ENCODE assay signal across 24 mouse cellular contexts in the genomic region with DNA sequence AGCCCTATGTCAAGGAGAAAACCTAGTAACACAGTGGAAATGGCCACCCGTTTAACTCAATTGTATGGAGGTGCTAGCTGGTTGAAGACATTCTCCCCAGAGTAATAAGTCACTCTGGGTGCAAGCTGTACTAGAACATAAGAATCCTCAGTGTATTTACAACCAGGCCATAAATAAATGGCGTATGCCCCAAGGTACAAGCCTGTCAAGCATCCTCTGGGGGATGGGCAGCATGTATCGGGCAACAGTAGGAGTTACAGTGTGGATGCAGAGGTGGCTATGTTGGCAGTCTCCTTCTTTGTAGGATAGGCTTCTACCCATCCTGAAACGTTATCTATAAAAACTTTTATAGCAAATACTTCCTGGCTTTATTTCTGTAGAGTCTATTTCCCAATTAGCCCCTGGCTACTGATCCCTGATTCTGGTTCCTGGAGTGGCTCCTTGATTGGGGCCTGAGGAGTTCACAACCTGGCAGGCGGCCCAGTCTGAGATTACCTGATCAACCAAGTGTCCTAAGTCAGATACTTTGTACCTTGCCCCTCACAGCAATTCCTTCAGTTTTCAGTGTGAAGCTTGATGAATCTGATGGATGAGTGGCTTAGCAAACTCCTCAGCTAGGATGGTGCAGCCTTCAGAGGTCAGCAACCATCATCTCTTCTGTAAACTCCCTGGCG. TPM values are rescaled to one million over a fixed set of nuclear protein-coding genes. Genes with fewer than 3 reads are reported as not detected.
DNase-seq lines count a peak whose midpoint lies in the region; ATAC-seq and TF ChIP-seq lines count a peak whose summit lies in the region.
"Had no signal": no experiment of that assay in that cellular context is flagged by ENCODE, and none has a peak within 500 bp of the region (broad histone marks: within the 10 kb centered on the region; RNA-seq: fewer than 3 reads in every experiment).

No protein-coding gene starts in this region.

- ATAC-seq in kidney, embryonic 15.5 days (replicated peaks; ENCODE audit: low FRiP score), result no peak
- ATAC-seq in intestine, postnatal 0 days, result peak; percentile 71
- ATAC-seq: activated CD4-positive, CD25-positive, alpha-beta regulatory T cell, adult 4 months; forebrain, embryonic 13.5 days; forebrain, postnatal 0 days; Patski had no signal

- H3K4me2 ChIP-seq in kidney, embryonic 15.5 days, result no peak overlapping the region
- H3K4me2 ChIP-seq in intestine, postnatal 0 days (replicated peaks; ENCODE audit: low read depth), result no peak overlapping the region
- H3K4me2 ChIP-seq: forebrain, embryonic 13.5 days; hindbrain, embryonic 13.5 days had no signal

- H3K9ac ChIP-seq in kidney, embryonic 15.5 days, result no peak overlapping the region
- H3K9ac ChIP-seq in intestine, postnatal 0 days (ENCODE audit: low read depth, low read length), result no peak overlapping the region
- H3K9ac ChIP-seq: forebrain, embryonic 13.5 days; forebrain, postnatal 0 days; hindbrain, embryonic 13.5 days had no signal

- no peak for TF ChIP-seq CTCF in intestine, postnatal 0 days (IDR thresholded peaks at IDR 0.05; ENCODE audit: low read depth)
- TF ChIP-seq CTCF in small intestine, adult 2 months (IDR thresholded peaks at IDR 0.05; ENCODE audit: extremely low read depth, insufficient read length, insufficient replicate concordance, low read depth, low read length), result no peak

- H3K36me3 ChIP-seq in kidney, embryonic 15.5 days, result no peaks in the 10 kb centered on the region
- H3K36me3 ChIP-seq in intestine, postnatal 0 days (ENCODE audit: control insufficient read depth, insufficient read depth), result no peaks in the 10 kb centered on the region
- H3K36me3 ChIP-seq in small intestine, adult 2 months (ENCODE audit: control insufficient read depth, insufficient read depth, low read length), result peaks cover 2% of the 10 kb centered on the region; the same call in 1 of the 2 replicates
- H3K36me3 ChIP-seq: embryonic facial prominence, embryonic 10.5 days; heart, embryonic 10.5 days; hindbrain, embryonic 13.5 days had no signal

- no peak for TF ChIP-seq POLR2A in small intestine, adult 2 months (IDR thresholded peaks at IDR 0.05; ENCODE audit: low read depth, low read length)

- H3K27ac ChIP-seq in kidney, embryonic 15.5 days, result no peak overlapping the region
- peak overlapping the region; percentile 64 for H3K27ac ChIP-seq in intestine, postnatal 0 days (ENCODE audit: low read depth, low read length)
- peak overlapping the region; percentile 98 for H3K27ac ChIP-seq in small intestine, adult 2 months (ENCODE audit: insufficient read depth, low read depth, low read length)
- H3K27ac ChIP-seq: embryonic facial prominence, embryonic 10.5 days; forebrain, embryonic 13.5 days; gastrocnemius, adult 2 months; heart, embryonic 10.5 days; hindbrain, embryonic 13.5 days had no signal

- DNase-seq in kidney, adult 18-20 months, result peak; percentile 70
- DNase-seq in kidney, postnatal 14 days, result peak; percentile 81
- no peak for DNase-seq in frontal cortex, postnatal 14 days (ENCODE audit: low spot score in 2 of 2)
- DNase-seq in ovary, postnatal 36 days (ENCODE audit: low spot score), result no peak
- DNase-seq: adrenal gland, postnatal 14 days; cerebellum, adult 18-20 months; cerebellum, adult 9-11 months; forebrain, postnatal 0 days; gastrocnemius, adult 2 months; gastrocnemius, postnatal 36 days; heart, adult 18-20 months; heart, postnatal 14 days had no signal

- no peaks in the 10 kb centered on the region for H3K9me3 ChIP-seq in kidney, embryonic 15.5 days (replicated peaks)
- H3K9me3 ChIP-seq in intestine, postnatal 0 days (ENCODE audit: control insufficient read depth), result no peaks in the 10 kb centered on the region
- H3K9me3 ChIP-seq: embryonic facial prominence, embryonic 10.5 days; forebrain, embryonic 13.5 days; heart, embryonic 10.5 days; hindbrain, embryonic 13.5 days had no signal

- WGBS in kidney, embryonic 15.5 days, result 71% methylated on average over 6 of the region's 6 CpGs
- 41% methylated on average over 6 of the region's 6 CpGs for WGBS in intestine, postnatal 0 days
- WGBS in small intestine, adult 2 months, result 32% methylated on average over 6 of the region's 6 CpGs

- no peaks in the 10 kb centered on the region for H3K4me1 ChIP-seq in kidney, embryonic 15.5 days
- H3K4me1 ChIP-seq in intestine, postnatal 0 days (replicated peaks; ENCODE audit: control insufficient read depth, insufficient read depth, low read length), result peaks cover 5% of the 10 kb centered on the region; the same call in 1 of the 2 replicates
- H3K4me1 ChIP-seq in small intestine, adult 2 months (ENCODE audit: control insufficient read depth, insufficient read depth, insufficient read length, low read length), result peaks cover 31% of the 10 kb centered on the region
- H3K4me1 ChIP-seq: embryonic facial prominence, embryonic 10.5 days; forebrain, embryonic 13.5 days; heart, embryonic 10.5 days; hindbrain, embryonic 13.5 days had no signal

- H3K27me3 ChIP-seq in kidney, embryonic 15.5 days, result no peaks in the 10 kb centered on the region
- H3K27me3 ChIP-seq in intestine, postnatal 0 days (replicated peaks; ENCODE audit: control insufficient read depth, insufficient read depth, low read length), result no peaks in the 10 kb centered on the region
- H3K27me3 ChIP-seq in small intestine, adult 2 months (ENCODE audit: control insufficient read depth, insufficient read depth, low read length), result no peaks in the 10 kb centered on the region
- H3K27me3 ChIP-seq: CH12.LX; forebrain, embryonic 13.5 days; hindbrain, embryonic 13.5 days; Patski had no signal

- no peak overlapping the region for H3K4me3 ChIP-seq in kidney, embryonic 15.5 days (replicated peaks)
- no peak overlapping the region for H3K4me3 ChIP-seq in intestine, postnatal 0 days (ENCODE audit: low read depth, low read length)
- H3K4me3 ChIP-seq in small intestine, adult 2 months (ENCODE audit: low read depth, low read length), result no peak overlapping the region
- H3K4me3 ChIP-seq: embryonic facial prominence, embryonic 10.5 days; forebrain, embryonic 13.5 days; gastrocnemius, adult 2 months; heart, embryonic 10.5 days; hindbrain, embryonic 13.5 days had no signal

RNA-seq across cellular contexts. Expression of a gene that starts 18.3 kb away (rescaled TPM):
- 363 and 376 TPM in 2 replicates for polyA plus RNA-seq in kidney, embryonic 15.5 days (2015; fragmentation: Nextera tagmentation; extraction: Ambion mirVana)
- 738 and 800 TPM in 2 replicates for polyA plus RNA-seq in intestine, postnatal 0 days (2015; fragmentation: Nextera tagmentation; extraction: Ambion mirVana)
- 307 and 325 TPM in 2 replicates for polyA plus RNA-seq in small intestine, adult 2 months (2012; rRNA removed)

RNA-seq across cellular contexts. Expression of a gene that starts 18.4 kb away (rescaled TPM):
- polyA plus RNA-seq in kidney, embryonic 15.5 days (2015; fragmentation: Nextera tagmentation; extraction: Ambion mirVana), result 259 and 296 TPM in 2 replicates
- 387 and 412 TPM in 2 replicates for polyA plus RNA-seq in intestine, postnatal 0 days (2015; fragmentation: Nextera tagmentation; extraction: Ambion mirVana)
- 93.7 and 98.1 TPM in 2 replicates for polyA plus RNA-seq in small intestine, adult 2 months (2012; rRNA removed)

RNA-seq across cellular contexts. Expression of a gene that starts 24.2 kb away (rescaled TPM):
- 0.18 TPM in 1 of 2 replicates, not detected in the other for polyA plus RNA-seq in kidney, embryonic 15.5 days (2015; fragmentation: Nextera tagmentation; extraction: Ambion mirVana)
- polyA plus RNA-seq in intestine, postnatal 0 days (2015; fragmentation: Nextera tagmentation; extraction: Ambion mirVana), result 0.43 and 0.65 TPM in 2 replicates
- polyA plus RNA-seq in small intestine, adult 2 months (2012; rRNA removed), result 0.10 TPM in 1 of 2 replicates, not detected in the other
- polyA plus RNA-seq: activated CD4-positive, CD25-positive, alpha-beta regulatory T cell, adult 4 months; embryonic facial prominence, embryonic 10.5 days; embryonic facial prominence, embryonic 14.5 days; forebrain, embryonic 13.5 days; heart, embryonic 14.5 days; Patski had no signal

RNA-seq across cellular contexts. Expression of a gene that starts 30.3 kb away (rescaled TPM):
- polyA plus RNA-seq in kidney, embryonic 15.5 days (2015; fragmentation: Nextera tagmentation; extraction: Ambion mirVana), result 0.08 and 0.12 TPM in 2 replicates
- polyA plus RNA-seq in intestine, postnatal 0 days (2015; fragmentation: Nextera tagmentation; extraction: Ambion mirVana), result 4.7 and 5.3 TPM in 2 replicates
- 5.5 and 8.5 TPM in 2 replicates for polyA plus RNA-seq in small intestine, adult 2 months (2012; rRNA removed)

RNA-seq across cellular contexts. Expression of a gene that starts 30.7 kb away (rescaled TPM):
- 1.7 and 3.0 TPM in 2 replicates for polyA plus RNA-seq in kidney, embryonic 15.5 days (2015; fragmentation: Nextera tagmentation; extraction: Ambion mirVana)
- 57.3 and 68.7 TPM in 2 replicates for polyA plus RNA-seq in intestine, postnatal 0 days (2015; fragmentation: Nextera tagmentation; extraction: Ambion mirVana)
- 5.7 and 11.2 TPM in 2 replicates for polyA plus RNA-seq in small intestine, adult 2 months (2012; rRNA removed)

Comparison
In these comparisons a context has a peak if more than half of its experiments do, and no peak if none do; other contexts are left out.
1. DNase-seq: peak in kidney, adult 18-20 months (single experiment) and kidney, postnatal 14 days (single experiment); none in frontal cortex, postnatal 14 days (0 of 2) and ovary, postnatal 36 days (single experiment).